Mouse (Mus musculus): ENCODE measurements around the gene Il10rb. TPM values are rescaled to one million over a fixed set of nuclear protein-coding genes. Genes with fewer than 3 reads are reported as not detected.

The Il10rb gene
- polyA plus RNA-seq, 1 experiment from 2014 or later, result 123 TPM

DNA sequence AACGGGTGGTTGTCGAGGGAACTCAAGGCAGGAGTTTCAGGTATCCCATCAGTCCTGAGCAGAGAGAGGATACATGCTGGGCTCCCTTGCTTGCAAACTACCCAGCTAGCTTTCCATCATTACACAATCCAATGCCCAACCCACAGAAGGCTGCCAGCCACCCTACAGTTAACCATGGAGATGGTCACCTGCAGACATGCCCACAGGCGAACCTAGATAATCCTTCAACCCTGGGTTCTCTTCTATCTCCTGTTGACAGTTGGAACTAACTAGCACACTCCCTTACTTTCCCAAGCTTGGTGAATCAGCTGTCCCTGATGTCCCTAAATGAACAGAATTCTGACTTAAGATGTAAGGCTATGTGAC, 18.9 kb upstream of the Il10rb start:
- Histone ChIP-seq H3K4me2 (replicated peaks; ENCODE audit: low read depth) (no peak overlapping the region), H3K36me3 (ENCODE audit: control insufficient read depth, insufficient read depth) (peaks cover 34% of the 10 kb centered on the region), H3K27ac (ENCODE audit: low read depth, low read length) (no peak overlapping the region), H3K4me1 (replicated peaks; ENCODE audit: control insufficient read depth, insufficient read depth, low read length) (no peaks in the 10 kb centered on the region), H3K27me3 (replicated peaks; ENCODE audit: control insufficient read depth, insufficient read depth, low read length) (no peaks in the 10 kb centered on the region), H3K9me3 (ENCODE audit: control insufficient read depth) (0 out of 2 replicates have a peak, but pooled peaks cover 5% of the 10 kb centered on the region), H3K9ac (ENCODE audit: low read depth, low read length) (no peak overlapping the region), H3K4me3 (ENCODE audit: low read depth, low read length) (no peak overlapping the region)
- no peak for TF ChIP-seq CTCF (IDR thresholded peaks at IDR 0.05; ENCODE audit: low read depth)
- 89% methylated on average over 3 of the region's 3 CpGs for WGBS
- no peak for ATAC-seq

DNA sequence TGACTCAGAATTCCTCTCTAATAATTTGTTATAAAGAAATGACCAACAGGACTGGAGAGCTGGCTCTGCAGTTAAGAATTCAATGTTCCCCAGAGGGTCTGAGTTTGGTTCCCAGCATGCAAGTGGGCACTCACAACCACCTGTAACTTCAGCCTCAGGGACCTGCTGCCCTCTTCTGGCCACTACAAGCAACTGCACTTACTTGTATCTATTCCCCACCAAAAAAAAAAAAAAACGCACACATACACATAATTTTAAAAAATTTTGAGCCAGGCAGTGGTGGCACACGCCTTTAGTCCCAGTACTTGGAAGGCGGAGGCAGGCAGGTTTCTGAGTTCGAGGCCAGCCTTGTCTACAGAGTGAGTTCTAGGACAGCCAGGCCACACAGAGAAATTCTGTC, 15.9 kb upstream of the Il10rb start:
- Histone ChIP-seq H3K27ac (ENCODE audit: low read depth, low read length) (no peak overlapping the region), H3K27me3 (replicated peaks; ENCODE audit: control insufficient read depth, insufficient read depth, low read length) (no peaks in the 10 kb centered on the region), H3K4me1 (replicated peaks; ENCODE audit: control insufficient read depth, insufficient read depth, low read length) (no peaks in the 10 kb centered on the region), H3K9me3 (ENCODE audit: control insufficient read depth) (0 out of 2 replicates have a peak, but pooled peaks cover 5% of the 10 kb centered on the region), H3K36me3 (ENCODE audit: control insufficient read depth, insufficient read depth) (peaks cover 46% of the 10 kb centered on the region), H3K4me3 (ENCODE audit: low read depth, low read length) (no peak overlapping the region), H3K9ac (ENCODE audit: low read depth, low read length) (no peak overlapping the region), H3K4me2 (replicated peaks; ENCODE audit: low read depth) (no peak overlapping the region)
- no peak for ATAC-seq
- 94% methylated on average over 4 of the region's 4 CpGs for WGBS
- TF ChIP-seq CTCF (IDR thresholded peaks at IDR 0.05; ENCODE audit: low read depth), result peak; percentile 75

DNA sequence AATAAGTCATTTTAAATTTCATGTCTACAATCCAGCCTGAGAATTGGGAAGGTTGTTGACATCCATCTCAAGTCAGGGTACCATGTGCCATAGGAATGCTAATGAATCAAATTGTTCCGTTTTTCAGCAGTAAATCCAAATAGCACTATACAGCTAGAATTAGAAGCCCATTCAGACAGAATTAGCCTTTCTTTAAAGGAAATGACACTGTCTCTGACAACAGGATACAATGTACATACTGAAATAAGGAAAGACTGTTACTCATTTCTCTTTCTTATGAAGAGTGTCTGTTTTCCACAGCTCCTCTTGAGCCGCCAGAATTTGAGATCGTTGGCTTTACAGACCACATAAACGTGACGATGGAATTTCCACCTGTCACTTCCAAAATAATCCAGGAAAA, 14.5 kb upstream of the Il10rb start, which contains the start of gene Gm21970:
Gene Gm21970 (plus strand): TSS at position 301 of the 400 bp plus-strand sequence.
- H3K9ac ChIP-seq (ENCODE audit: low read depth, low read length), result no peak within 1 kb of the TSS
- 81% methylated on average over 5 of the region's 5 CpGs for WGBS
- H3K27ac ChIP-seq (ENCODE audit: low read depth, low read length), result no peak within 1 kb of the TSS
- H3K4me1 ChIP-seq (replicated peaks; ENCODE audit: control insufficient read depth, insufficient read depth, low read length), result no peaks in the 10 kb centered on the region
- H3K36me3 ChIP-seq (ENCODE audit: control insufficient read depth, insufficient read depth), result peaks cover 47% of the 10 kb centered on the region
- no peak for ATAC-seq
- H3K4me3 ChIP-seq (ENCODE audit: low read depth, low read length), result no peak within 1 kb of the TSS
- H3K4me2 ChIP-seq (replicated peaks; ENCODE audit: low read depth), result no peak within 1 kb of the TSS
- H3K27me3 ChIP-seq (replicated peaks; ENCODE audit: control insufficient read depth, insufficient read depth, low read length), result no peaks in the 10 kb centered on the region
- H3K9me3 ChIP-seq (ENCODE audit: control insufficient read depth), result 0 out of 2 replicates have a peak, but pooled peaks cover 5% of the 10 kb centered on the region
- no peak for TF ChIP-seq CTCF (IDR thresholded peaks at IDR 0.05; ENCODE audit: low read depth)

GRCm38 (mm10) chr16:91394826-91395410, 11.0 kb upstream of the Il10rb start:
- Histone ChIP-seq H3K4me1 (replicated peaks; ENCODE audit: control insufficient read depth, insufficient read depth, low read length) (no peaks in the 10 kb centered on the region), H3K27me3 (replicated peaks; ENCODE audit: control insufficient read depth, insufficient read depth, low read length) (no peaks in the 10 kb centered on the region), H3K36me3 (ENCODE audit: control insufficient read depth, insufficient read depth) (peaks cover 29% of the 10 kb centered on the region), H3K9me3 (ENCODE audit: control insufficient read depth) (0 out of 2 replicates have a peak, but pooled peaks cover 2% of the 10 kb centered on the region), H3K27ac (ENCODE audit: low read depth, low read length) (no peak overlapping the region), H3K4me3 (ENCODE audit: low read depth, low read length) (no peak overlapping the region), H3K4me2 (replicated peaks; ENCODE audit: low read depth) (no peak overlapping the region), H3K9ac (ENCODE audit: low read depth, low read length) (no peak overlapping the region)
- 65% methylated on average over 4 of the region's 4 CpGs for WGBS
- ATAC-seq, result no peak
- TF ChIP-seq CTCF (IDR thresholded peaks at IDR 0.05; ENCODE audit: low read depth), result no peak

DNA sequence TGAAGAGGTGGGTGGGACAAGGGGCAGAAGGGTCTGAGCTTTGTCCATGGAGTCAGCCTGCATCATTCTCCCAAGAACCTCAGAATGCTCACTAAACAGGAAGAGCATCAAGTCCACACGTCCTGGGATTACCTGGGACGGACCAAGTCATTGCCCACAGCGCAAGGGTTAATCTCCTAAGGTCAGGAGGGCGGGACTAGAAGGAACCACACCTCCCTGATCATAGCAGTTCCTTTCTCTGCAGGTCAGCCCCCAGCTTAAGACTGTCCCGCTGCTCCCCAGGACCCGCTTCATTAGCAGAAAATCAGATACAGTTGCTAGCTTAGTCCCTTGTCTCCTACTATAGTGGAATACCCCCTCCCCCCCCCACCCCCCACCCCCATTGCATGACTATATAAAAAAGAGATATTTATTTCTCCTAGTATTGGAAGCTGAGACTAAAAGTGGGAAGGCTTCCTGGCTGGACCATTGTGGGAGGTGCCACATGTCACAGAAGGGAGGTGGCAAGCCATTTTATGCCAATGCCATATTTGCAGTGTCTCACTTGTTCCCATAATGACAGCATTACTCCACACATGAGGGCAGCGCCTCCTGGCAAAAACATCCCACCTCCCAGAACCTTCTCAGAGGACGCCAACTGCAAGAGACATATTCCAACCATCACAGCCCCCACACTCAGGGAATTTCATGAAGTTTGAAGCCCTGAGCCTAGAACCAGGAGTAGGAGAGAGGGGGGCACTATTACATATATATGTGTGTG, 10.2 kb upstream of the Il10rb start:
- Histone ChIP-seq H3K9me3 (ENCODE audit: control insufficient read depth) (no peaks in the 10 kb centered on the region), H3K27ac (ENCODE audit: low read depth, low read length) (no peak overlapping the region), H3K9ac (ENCODE audit: low read depth, low read length) (no peak overlapping the region), H3K36me3 (ENCODE audit: control insufficient read depth, insufficient read depth) (peaks cover 29% of the 10 kb centered on the region), H3K4me3 (ENCODE audit: low read depth, low read length) (no peak overlapping the region), H3K27me3 (replicated peaks; ENCODE audit: control insufficient read depth, insufficient read depth, low read length) (no peaks in the 10 kb centered on the region), H3K4me2 (replicated peaks; ENCODE audit: low read depth) (no peak overlapping the region), H3K4me1 (replicated peaks; ENCODE audit: control insufficient read depth, insufficient read depth, low read length) (no peaks in the 10 kb centered on the region)
- TF ChIP-seq CTCF (IDR thresholded peaks at IDR 0.05; ENCODE audit: low read depth), result no peak
- WGBS, result 72% methylated on average over 8 of the region's 8 CpGs
- no peak for ATAC-seq

DNA sequence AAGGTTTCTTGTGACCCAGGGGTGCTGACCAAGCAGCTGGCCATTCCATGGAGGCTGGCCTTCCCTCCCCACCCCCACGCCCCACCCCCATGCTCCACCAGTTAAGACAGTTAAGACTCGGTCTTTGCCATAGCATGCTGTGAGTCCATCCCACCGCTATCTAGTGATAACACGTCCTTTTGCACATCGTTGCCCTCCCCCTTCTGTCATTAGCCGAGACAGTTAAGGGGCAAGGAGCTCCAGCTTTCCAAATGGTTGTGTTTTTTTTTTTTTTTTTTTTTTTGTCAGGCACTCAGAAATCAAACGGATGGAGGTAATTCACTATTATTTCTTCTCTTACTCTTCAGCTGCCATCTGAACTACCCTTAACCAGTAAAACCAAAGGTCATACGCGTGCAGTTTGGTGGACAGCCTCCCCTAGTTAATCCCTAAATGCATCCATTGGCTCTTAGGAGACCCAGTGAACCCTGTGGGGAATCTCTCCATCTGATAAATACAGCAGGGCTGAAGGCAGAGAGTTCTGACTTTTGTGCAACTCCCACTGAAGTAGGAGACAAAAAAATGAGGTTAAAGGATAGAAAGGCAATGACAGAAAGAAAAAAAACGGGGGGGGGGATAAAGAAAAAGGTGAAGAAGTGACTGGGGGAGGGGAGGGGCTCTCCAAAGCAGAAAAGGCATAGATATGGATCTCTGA, 9.0 kb upstream of the Il10rb start:
- Histone ChIP-seq H3K4me2 (replicated peaks; ENCODE audit: low read depth) (no peak overlapping the region), H3K4me3 (ENCODE audit: low read depth, low read length) (no peak overlapping the region), H3K4me1 (replicated peaks; ENCODE audit: control insufficient read depth, insufficient read depth, low read length) (no peaks in the 10 kb centered on the region), H3K27me3 (replicated peaks; ENCODE audit: control insufficient read depth, insufficient read depth, low read length) (no peaks in the 10 kb centered on the region), H3K27ac (ENCODE audit: low read depth, low read length) (no peak overlapping the region), H3K36me3 (ENCODE audit: control insufficient read depth, insufficient read depth) (peaks cover 24% of the 10 kb centered on the region; the same call in 1 of the 2 replicates), H3K9me3 (ENCODE audit: control insufficient read depth) (no peaks in the 10 kb centered on the region), H3K9ac (ENCODE audit: low read depth, low read length) (no peak overlapping the region)
- TF ChIP-seq CTCF (IDR thresholded peaks at IDR 0.05; ENCODE audit: low read depth), result no peak
- ATAC-seq, result no peak
- 73% methylated on average over 10 of the region's 10 CpGs for WGBS
